Mouse (Mus musculus) small intestine, adult 2 months (tissue): ENCODE data around the gene Tm4sf1. TPM values are rescaled to one million over a fixed set of nuclear protein-coding genes. Genes with fewer than 3 reads are reported as not detected.

Experiments used
- H3K27ac ChIP-seq: fragments of 200-500 bp; 2 replicates; pipeline ENCODE4 v1.5.1; 2012; ENCODE audit warnings: low read depth, low read length, control low read depth, inconsistent platforms; ENCODE audit not compliant: insufficient read depth
- H3K27me3 ChIP-seq: fragments of 200-500 bp; 2 replicates; pipeline ENCODE4 v1.6.1; 2012; ENCODE audit warnings: mild to moderate bottlenecking, moderate library complexity, low read length, inconsistent platforms; ENCODE audit not compliant: control insufficient read depth, insufficient read depth
- H3K36me3 ChIP-seq: fragments of 200-500 bp; 2 replicates; pipeline ENCODE4 v1.6.1; 2012; ENCODE audit warnings: mild to moderate bottlenecking, low read length, control low read depth, inconsistent platforms; ENCODE audit not compliant: control insufficient read depth, insufficient read depth
- H3K4me1 ChIP-seq: fragments of 200-500 bp; 2 replicates; pipeline ENCODE4 v1.6.1; 2012; ENCODE audit warnings: low read length, inconsistent platforms, mixed read lengths; ENCODE audit not compliant: control insufficient read depth, insufficient read depth, insufficient read length
- H3K4me3 ChIP-seq: fragments of 200-500 bp; 2 replicates; pipeline ENCODE4 v1.5.1; 2012; ENCODE audit warnings: low read depth, mild to moderate bottlenecking, control low read depth, inconsistent platforms, low read length, moderate library complexity
- CTCF ChIP-seq: fragments of 200-500 bp; IDR thresholded peaks from 2 replicates; pipeline ENCODE4 v1.5.1; 2012; ENCODE audit warnings: low read depth, mild to moderate bottlenecking, control low read depth, inconsistent platforms, low read length, moderate library complexity, mixed read lengths; ENCODE audit not compliant: insufficient replicate concordance, insufficient read length; ENCODE audit errors: extremely low read depth
- POLR2A ChIP-seq: fragments of 200-500 bp; IDR thresholded peaks from 2 replicates; pipeline ENCODE4 v1.6.1; 2012; ENCODE audit warnings: low read depth, mild to moderate bottlenecking, control low read depth, inconsistent platforms, low read length, moderate library complexity
- WGBS: fragments of 180-500 bp; shearing (Covaris S2); methylation state at CpG from one replicate; pipeline ENCODE4 v1.1.7; 2018; 5-methylcytosine and 5-hydroxymethylcytosine counted together
- polyA plus RNA-seq: library from polyadenylated mRNA; depleted of rRNA; stranded (reverse); fragments of >200 nt; gene quantifications from 2 replicates; pipeline ENCODE4 v1.2.3, GENCODE M21; 2012; rRNA removed

The Tm4sf1 gene
- polyA plus RNA-seq: 4.0 and 8.5 TPM in 2 replicates

- no peak within 1 kb of the TSS for H3K4me3 ChIP-seq
- H3K27me3 ChIP-seq: no peaks in the 10 kb centered on the region
- TF ChIP-seq CTCF (no peak), POLR2A (no peak)
- H3K4me1 ChIP-seq: no peaks in the 10 kb centered on the region
- no peak within 1 kb of the TSS for H3K27ac ChIP-seq
- no peaks in the 10 kb centered on the region for H3K36me3 ChIP-seq
- 79% methylated on average over 2 of the region's 2 CpGs for WGBS
Measured at GRCm38 (mm10) chr3:57301921-57302539, at the start of gene Tm4sf1. TSS of gene Tm4sf1 (minus strand) at chr3:57301988.

- TF ChIP-seq POLR2A (no peak), CTCF (no peak)
- Histone ChIP-seq H3K27ac (0 out of 2 replicates have a peak overlapping the region, but pooled peaks have one; percentile 30), H3K4me1 (peaks cover 7% of the 10 kb centered on the region; the same call in 1 of the 2 replicates), H3K36me3 (no peaks in the 10 kb centered on the region), H3K27me3 (no peaks in the 10 kb centered on the region), H3K4me3 (no peak overlapping the region)
- WGBS: 48% methylated on average over 5 of the region's 5 CpGs
Measured at GRCm38 (mm10) chr3:57344811-57345210, 43.0 kb upstream of the Tm4sf1 start.

GRCm38 (mm10) chr3:57343837-57344607, 42.2 kb upstream of the Tm4sf1 start:
- no peaks in the 10 kb centered on the region for H3K36me3 ChIP-seq
- TF ChIP-seq CTCF (no peak), POLR2A (no peak)
- WGBS: 16% methylated on average over 11 of the region's 11 CpGs
- H3K27me3 ChIP-seq: no peaks in the 10 kb centered on the region
- H3K27ac ChIP-seq: peak overlapping the region; percentile 57; the same call in 1 of the 2 replicates
- H3K4me3 ChIP-seq: no peak overlapping the region
- H3K4me1 ChIP-seq: peaks cover 7% of the 10 kb centered on the region; the same call in 1 of the 2 replicates

- H3K4me3 ChIP-seq: no peak overlapping the region
Measured at GRCm38 (mm10) chr3:57342976-57343375, 41.2 kb upstream of the Tm4sf1 start.

GRCm38 (mm10) chr3:57341321-57341720, 39.5 kb upstream of the Tm4sf1 start:
- Histone ChIP-seq H3K36me3 (no peaks in the 10 kb centered on the region), H3K27ac (no peak overlapping the region), H3K4me3 (no peak overlapping the region), H3K27me3 (no peaks in the 10 kb centered on the region), H3K4me1 (peaks cover 7% of the 10 kb centered on the region; the same call in 1 of the 2 replicates)
- TF ChIP-seq POLR2A: no peak
- TF ChIP-seq CTCF: no peak
- WGBS: 35% methylated on average over 3 of the region's 3 CpGs

More at GRCm38 (mm10) chr3:57342976-57343375, 41.2 kb upstream of the Tm4sf1 start:
- no peak for TF ChIP-seq CTCF
- TF ChIP-seq POLR2A: no peak
- Histone ChIP-seq H3K36me3 (no peaks in the 10 kb centered on the region), H3K27me3 (no peaks in the 10 kb centered on the region), H3K27ac (no peak overlapping the region), H3K4me1 (peaks cover 7% of the 10 kb centered on the region; the same call in 1 of the 2 replicates)
- 31% methylated on average over 4 of the region's 4 CpGs for WGBS

- Histone ChIP-seq H3K27ac (no peak overlapping the region), H3K4me1 (no peaks in the 10 kb centered on the region), H3K27me3 (no peaks in the 10 kb centered on the region), H3K36me3 (no peaks in the 10 kb centered on the region), H3K4me3 (no peak overlapping the region)
- 73% methylated on average over 3 of the region's 3 CpGs for WGBS
- TF ChIP-seq POLR2A (no peak), CTCF (no peak)
Measured at GRCm38 (mm10) chr3:57335080-57335815, 33.5 kb upstream of the Tm4sf1 start.

GRCm38 (mm10) chr3:57327941-57328340, 26.2 kb upstream of the Tm4sf1 start:
- no peak overlapping the region for H3K27ac ChIP-seq
- 87% methylated on average over 5 of the region's 6 CpGs for whole genome bisulfite sequencing
- no peak for TF ChIP-seq POLR2A
- no peak for TF ChIP-seq CTCF

More at GRCm38 (mm10) chr3:57327941-57328340, 26.2 kb upstream of the Tm4sf1 start:
- no peaks in the 10 kb centered on the region for H3K4me1 ChIP-seq
- H3K27me3 ChIP-seq: no peaks in the 10 kb centered on the region
- no peak overlapping the region for H3K4me3 ChIP-seq
- no peaks in the 10 kb centered on the region for H3K36me3 ChIP-seq
